Mouse (Mus musculus): ENCODE data around the gene Cacna2d3. TPM values are rescaled to one million over a fixed set of nuclear protein-coding genes. Genes with fewer than 3 reads are reported as not detected.

Gene Cacna2d3
- total and polyA plus RNA-seq, 3 experiments: not detected

DNA sequence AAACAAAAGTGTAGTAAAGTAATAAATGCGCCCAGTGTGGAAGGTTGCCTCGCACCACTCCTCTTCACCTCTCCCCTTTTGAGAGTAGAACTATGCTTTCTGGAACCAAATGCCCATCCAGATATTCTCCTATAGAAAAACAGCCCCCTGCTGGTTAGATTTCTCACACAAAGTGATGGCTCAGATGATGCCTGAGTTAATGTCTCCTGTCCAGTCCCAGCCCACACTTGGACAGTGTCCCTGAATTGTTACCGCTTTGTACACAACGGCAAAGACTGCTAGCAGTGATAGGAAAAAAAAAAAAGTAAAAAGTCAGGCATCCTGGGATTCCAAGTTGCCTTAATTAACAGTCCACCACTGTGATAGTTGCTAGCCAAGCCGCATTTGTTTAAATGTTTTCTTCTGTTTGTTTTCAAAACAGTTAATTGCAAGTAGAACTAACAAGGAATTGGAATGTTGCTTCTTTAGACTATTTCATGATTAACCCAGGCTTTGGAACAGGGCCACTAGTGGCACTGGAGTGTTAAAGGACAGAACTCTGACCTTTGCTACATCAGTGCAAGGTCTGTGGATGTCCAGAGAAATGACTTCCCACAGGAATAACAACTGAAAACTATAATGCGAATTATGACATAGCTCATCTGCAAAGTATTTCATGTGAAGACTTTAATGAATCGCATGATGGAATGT, 733.3 kb downstream of the Cacna2d3 start:
- Histone ChIP-seq H3K4me3 (replicated peaks in 1 of 3; ENCODE audit: low read depth in 2 of 3, low read length in 2 of 3, poor library complexity in 1 of 3) (no peak overlapping the region), H3K9ac (ENCODE audit: insufficient read depth, low read depth) (no peak overlapping the region), H3K4me2 (ENCODE audit: insufficient read depth, low read depth, poor library complexity, severe bottlenecking) (no peak overlapping the region), H3K4me1 (ENCODE audit: control insufficient read depth in 1 of 2, insufficient read depth in 2 of 2) (no peaks in the 10 kb centered on the region), H3K27me3 (replicated peaks) (no peaks in the 10 kb centered on the region), H3K36me3 (replicated peaks in 1 of 2; ENCODE audit: control insufficient read depth in 1 of 2, insufficient read depth in 1 of 2, low read length in 1 of 2) (no peaks in the 10 kb centered on the region), H3K27ac (ENCODE audit: insufficient read depth, low read depth) (no peak overlapping the region), H3K9me3 (replicated peaks; ENCODE audit: low read length) (peaks cover 83% of the 10 kb centered on the region), H3K79me2 (replicated peaks; ENCODE audit: control insufficient read depth, extremely low read depth, insufficient read depth, poor library complexity, severe bottlenecking) (no peaks in the 10 kb centered on the region)
- DNase-seq (ENCODE audit: extremely low read depth): no peak
- TF ChIP-seq JUND (conservative IDR thresholded peaks at IDR 0.05; ENCODE audit: low read depth, low read length): no peak
- no peak for TF ChIP-seq JUN (IDR thresholded peaks at IDR 0.05; ENCODE audit: insufficient read depth, low read depth, low read length)
- TF ChIP-seq ZKSCAN1 (IDR thresholded peaks at IDR 0.05; ENCODE audit: borderline replicate concordance, low read depth, low read length): no peak
- no peak for TF ChIP-seq GABPA (IDR thresholded peaks at IDR 0.05; ENCODE audit: insufficient replicate concordance, low read depth, low read length)
- no peak for TF ChIP-seq EP300 (IDR thresholded peaks at IDR 0.05; ENCODE audit: low read length)
- TF ChIP-seq MEF2A (IDR thresholded peaks at IDR 0.05; ENCODE audit: borderline replicate concordance, low read depth, low read length): no peak
- no peak for TF ChIP-seq CTCF (conservative IDR thresholded peaks at IDR 0.05 in 1 of 2, IDR thresholded peaks at IDR 0.05 in 1 of 2; ENCODE audit: low read depth in 2 of 2, low read length in 2 of 2)
- TF ChIP-seq MAFK (IDR thresholded peaks at IDR 0.05; ENCODE audit: insufficient replicate concordance, low read length): no peak
- no peak for TF ChIP-seq ZNF384 (IDR thresholded peaks at IDR 0.05; ENCODE audit: low read depth, low read length)
- no peak for TF ChIP-seq CHD2 (IDR thresholded peaks at IDR 0.05; ENCODE audit: low read length)
- no peak for TF ChIP-seq CHD1 (IDR thresholded peaks at IDR 0.05; ENCODE audit: low read depth, low read length)
- no peak for TF ChIP-seq ZC3H11A (IDR thresholded peaks at IDR 0.05; ENCODE audit: low read depth, low read length)
- TF ChIP-seq USF1 (IDR thresholded peaks at IDR 0.05; ENCODE audit: low read depth, low read length): no peak
- TF ChIP-seq POLR2AphosphoS2 (IDR thresholded peaks at IDR 0.05; ENCODE audit: low read depth, low read length): no peak
- TF ChIP-seq MAZ (IDR thresholded peaks at IDR 0.05; ENCODE audit: low read depth, low read length): no peak
- TF ChIP-seq BHLHE40 (IDR thresholded peaks at IDR 0.05; ENCODE audit: low read depth, low read length): no peak
- dilution Hi-C loops (cut with MboI; ENCODE audit: extremely low pct_ligation_motif_present, extremely low pct_unique_long_range_greater_than_20kb, low sequenced_read_pairs) (no loop called here), in situ Hi-C loops (cut with MboI; ENCODE audit: low pct_ligation_motif_present, low pct_unique_long_range_greater_than_20kb, low sequenced_read_pairs) (no loop called here)

DNA sequence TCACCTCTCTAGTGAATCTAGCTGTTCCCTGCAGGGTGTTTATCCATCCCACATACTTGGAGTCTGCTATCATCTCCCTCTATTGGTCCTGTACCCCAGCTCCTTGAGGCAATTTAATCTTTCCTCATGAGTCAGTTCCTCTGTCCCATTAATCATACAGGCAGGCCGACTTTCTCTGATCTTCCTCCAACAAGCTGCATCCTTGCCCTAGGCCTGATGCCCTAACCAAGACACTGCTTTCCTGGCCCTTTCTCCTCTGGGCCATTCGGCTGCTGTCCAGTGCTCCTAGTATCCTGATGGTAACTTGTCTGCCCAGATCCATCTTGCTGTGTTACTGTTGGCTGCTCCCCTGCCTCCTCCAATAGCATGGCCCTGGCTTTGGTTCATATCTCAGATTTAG, 737.4 kb downstream of the Cacna2d3 start:
- DNase-seq (ENCODE audit: extremely low read depth): no peak
- H3K4me3 ChIP-seq (replicated peaks in 1 of 3; ENCODE audit: low read depth in 2 of 3, low read length in 2 of 3, poor library complexity in 1 of 3): no peak overlapping the region
- dilution Hi-C loops (cut with MboI; ENCODE audit: extremely low pct_ligation_motif_present, extremely low pct_unique_long_range_greater_than_20kb, low sequenced_read_pairs) (no loop called here), in situ Hi-C loops (cut with MboI; ENCODE audit: low pct_ligation_motif_present, low pct_unique_long_range_greater_than_20kb, low sequenced_read_pairs) (no loop called here)
- no peaks in the 10 kb centered on the region for H3K4me1 ChIP-seq (ENCODE audit: control insufficient read depth in 1 of 2, insufficient read depth in 2 of 2)
- H3K4me2 ChIP-seq (ENCODE audit: insufficient read depth, low read depth, poor library complexity, severe bottlenecking): no peak overlapping the region
- no peaks in the 10 kb centered on the region for H3K27me3 ChIP-seq (replicated peaks)
- no peaks in the 10 kb centered on the region for H3K79me2 ChIP-seq (replicated peaks; ENCODE audit: control insufficient read depth, extremely low read depth, insufficient read depth, poor library complexity, severe bottlenecking)
- TF ChIP-seq POLR2AphosphoS2 (IDR thresholded peaks at IDR 0.05; ENCODE audit: low read depth, low read length) (no peak), TCF12 (IDR thresholded peaks at IDR 0.05; ENCODE audit: low read depth, low read length) (no peak), ZMIZ1 (IDR thresholded peaks at IDR 0.05; ENCODE audit: low read depth, low read length) (no peak), ZKSCAN1 (IDR thresholded peaks at IDR 0.05; ENCODE audit: borderline replicate concordance, low read depth, low read length) (no peak), NRF1 (IDR thresholded peaks at IDR 0.05; ENCODE audit: low read depth, low read length) (no peak), NELFE (IDR thresholded peaks at IDR 0.05; ENCODE audit: low read depth, low read length) (no peak)
- H3K9me3 ChIP-seq (replicated peaks; ENCODE audit: low read length): peaks cover 75% of the 10 kb centered on the region
- no peak overlapping the region for H3K9ac ChIP-seq (ENCODE audit: insufficient read depth, low read depth)
- H3K27ac ChIP-seq (ENCODE audit: insufficient read depth, low read depth): no peak overlapping the region
- no peaks in the 10 kb centered on the region for H3K36me3 ChIP-seq (replicated peaks in 1 of 2; ENCODE audit: control insufficient read depth in 1 of 2, insufficient read depth in 1 of 2, low read length in 1 of 2)

Measured in CH12.LX (cell line).